Mouse (Mus musculus): ENCODE results near the gene Galc.

DNA sequence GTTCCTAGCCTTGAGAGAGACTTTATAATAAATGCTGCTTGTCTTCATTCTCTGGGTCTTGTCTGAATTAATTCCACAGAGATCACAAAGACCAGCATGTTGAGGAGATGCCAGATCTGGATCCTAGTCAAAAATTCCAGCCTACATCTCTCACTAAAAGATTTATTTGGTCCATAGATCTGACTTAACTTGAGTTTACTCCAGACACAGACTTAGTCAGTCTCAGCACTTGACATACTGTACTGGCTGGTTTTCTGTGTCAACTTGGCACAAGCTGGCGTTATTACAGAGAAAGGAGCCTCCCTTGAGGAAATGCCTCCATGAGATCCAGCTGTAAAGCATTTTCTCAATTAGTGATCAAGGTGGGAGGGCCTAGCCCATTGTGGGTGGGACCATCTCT lies 61.9 kb downstream of the Galc start:
- TF ChIP-seq CTCF (IDR thresholded peaks at IDR 0.05; ENCODE audit: low read depth, low read length) (no peak), POLR2A (IDR thresholded peaks at IDR 0.05; ENCODE audit: extremely low read depth, insufficient read depth, low read length) (no peak)
